Comparison of ENCODE assay signal across 19 mouse cellular contexts in the genomic region with DNA sequence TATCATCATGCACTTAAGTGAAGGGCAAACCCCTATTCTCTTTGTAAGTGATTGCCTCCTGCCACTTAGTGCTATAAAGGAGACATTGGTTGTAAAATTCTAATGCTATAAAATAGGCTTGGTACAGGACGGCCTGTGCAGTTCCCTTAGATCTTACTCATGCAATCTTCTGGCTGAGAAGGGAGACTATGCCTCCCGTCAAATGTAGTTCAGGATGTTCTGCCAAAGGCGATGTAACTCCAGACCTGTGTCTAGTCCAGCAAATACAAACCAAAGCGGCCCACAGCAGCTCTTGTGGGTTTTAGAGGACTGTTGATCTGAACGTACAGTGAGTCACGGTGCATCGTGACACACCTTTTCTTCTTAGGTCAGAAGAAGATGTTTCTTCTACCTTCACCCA.
DNase-seq lines count a peak whose midpoint lies in the region; ATAC-seq lines count a peak whose summit lies in the region.
"Had no signal": no experiment of that assay in that cellular context is flagged by ENCODE, and none has a peak within 500 bp of the region (broad histone marks: within the 10 kb centered on the region; RNA-seq: fewer than 3 reads in every experiment).

No protein-coding gene starts in this region.

- H3K4me3 ChIP-seq in midbrain, embryonic 14.5 days (replicated peaks; ENCODE audit: low read depth, low read length) = no peak overlapping the region
- H3K4me3 ChIP-seq: embryonic facial prominence, embryonic 10.5 days; layer of hippocampus, adult 2 months; midbrain, embryonic 13.5 days had no signal

- no peak overlapping the region for H3K9ac ChIP-seq in midbrain, embryonic 14.5 days (replicated peaks; ENCODE audit: low read length)
- H3K9ac ChIP-seq: midbrain, embryonic 13.5 days had no signal

- no peaks in the 10 kb centered on the region for H3K9me3 ChIP-seq in midbrain, embryonic 14.5 days (ENCODE audit: control insufficient read depth, low read length)
- H3K9me3 ChIP-seq: embryonic facial prominence, embryonic 10.5 days; midbrain, embryonic 13.5 days had no signal

- ATAC-seq in midbrain, embryonic 14.5 days (ENCODE audit: low FRiP score, low TSS enrichment) = no peak
- ATAC-seq: forebrain, embryonic 14.5 days; hindbrain, postnatal 0 days; midbrain, embryonic 13.5 days had no signal

- 94% methylated on average over 7 of the region's 7 CpGs for WGBS in midbrain, embryonic 14.5 days

- no peaks in the 10 kb centered on the region for H3K27me3 ChIP-seq in midbrain, embryonic 14.5 days (ENCODE audit: control insufficient read depth, insufficient read depth, low read length)
- H3K27me3 ChIP-seq: midbrain, embryonic 13.5 days had no signal

- intact Hi-C loops in left cerebral cortex, postnatal 25 days (cut with DNase I) = no loop called here
- intact Hi-C loops in heart, postnatal 10 days (cut with DNase I) = loop anchor here (5.0 kb wide), 1 partner anchor 177 kb away; no protein-coding TSS in a partner anchor

- no peak overlapping the region for H3K4me2 ChIP-seq in midbrain, embryonic 14.5 days (ENCODE audit: low read length)
- H3K4me2 ChIP-seq: midbrain, embryonic 13.5 days had no signal

- peak; percentile 10 for DNase-seq in adrenal gland, postnatal 14 days
- DNase-seq in adrenal gland, adult 18-20 months (ENCODE audit: low spot score in 2 of 2) = no peak
- peak; percentile 17 to 22 for DNase-seq in left cerebral cortex, adult 18-20 months (ENCODE audit: low spot score in 2 of 2)
- no peak for DNase-seq in left cerebral cortex, postnatal 25 days (ENCODE audit: low spot score in 2 of 2)
- DNase-seq in brain, adult 2 months (ENCODE audit: low read depth, low spot score) = peak; percentile 40
- peak; percentile 15 to 53 for DNase-seq in heart, postnatal 10 days
- no peak for DNase-seq in midbrain, embryonic 14.5 days
- DNase-seq in layer of hippocampus, postnatal 25 days (ENCODE audit: extremely low spot score in 1 of 2, low spot score in 1 of 2) = no peak
- DNase-seq: adrenal gland, adult 2 months; cerebellum, adult 18-20 months; cerebellum, postnatal 36 days; kidney, adult 11 months; kidney, postnatal 10 days; retina, postnatal 1 day had no signal

- H3K36me3 ChIP-seq in midbrain, embryonic 14.5 days (ENCODE audit: control insufficient read depth, insufficient read depth, low read length) = no peaks in the 10 kb centered on the region
- H3K36me3 ChIP-seq: midbrain, embryonic 13.5 days had no signal

- no peak overlapping the region for H3K27ac ChIP-seq in midbrain, embryonic 14.5 days (replicated peaks; ENCODE audit: low read depth, low read length)
- H3K27ac ChIP-seq: embryonic facial prominence, embryonic 10.5 days; hindbrain, postnatal 0 days; layer of hippocampus, adult 2 months; midbrain, embryonic 13.5 days had no signal

- no peaks in the 10 kb centered on the region for H3K4me1 ChIP-seq in midbrain, embryonic 14.5 days (ENCODE audit: control insufficient read depth, insufficient read depth, low read length)
- H3K4me1 ChIP-seq: embryonic facial prominence, embryonic 10.5 days; midbrain, embryonic 13.5 days had no signal

Comparison
In these comparisons a context has a peak if more than half of its experiments do, and no peak if none do; other contexts are left out.
1. DNase-seq: peak in adrenal gland, postnatal 14 days (single experiment), left cerebral cortex, adult 18-20 months (2 of 2), brain, adult 2 months (single experiment) and heart, postnatal 10 days (2 of 2); none in adrenal gland, adult 18-20 months (0 of 2), left cerebral cortex, postnatal 25 days (0 of 2), midbrain, embryonic 14.5 days (single experiment) and layer of hippocampus, postnatal 25 days (0 of 2).